In genomic region chr13:51442922-51443321, GRCm38 (mm10) we compare ENCODE assay signal across 25 mouse cellular contexts. TPM values are rescaled to one million over a fixed set of nuclear protein-coding genes. Genes with fewer than 3 reads are reported as not detected.
DNase-seq lines count a peak whose midpoint lies in the region; ATAC-seq and TF ChIP-seq lines count a peak whose summit lies in the region.
"Had no signal": no experiment of that assay in that cellular context is flagged by ENCODE, and none has a peak within 500 bp of the region (broad histone marks: within the 10 kb centered on the region; RNA-seq: fewer than 3 reads in every experiment).

No protein-coding gene starts in this region.

- no peak overlapping the region for H3K4me2 ChIP-seq in forebrain, embryonic 11.5 days (ENCODE audit: low read depth, low read length, severe bottlenecking)
- no peak overlapping the region for H3K4me2 ChIP-seq in forebrain, embryonic 14.5 days (ENCODE audit: low read length)
- no peak overlapping the region for H3K4me2 ChIP-seq in hindbrain, postnatal 0 days (ENCODE audit: low read depth, low read length)
- no peak overlapping the region for H3K4me2 ChIP-seq in hindbrain, embryonic 13.5 days
- H3K4me2 ChIP-seq: heart, embryonic 13.5 days; hindbrain, embryonic 15.5 days; intestine, embryonic 15.5 days had no signal

- no peaks in the 10 kb centered on the region for H3K27me3 ChIP-seq in forebrain, embryonic 11.5 days (ENCODE audit: control insufficient read depth, insufficient read depth, low read length)
- no peaks in the 10 kb centered on the region for H3K27me3 ChIP-seq in forebrain, embryonic 14.5 days (replicated peaks; ENCODE audit: control insufficient read depth, insufficient read depth, low read length)
- H3K27me3 ChIP-seq in hindbrain, postnatal 0 days (ENCODE audit: insufficient read depth, low read length): no peaks in the 10 kb centered on the region
- H3K27me3 ChIP-seq in hindbrain, embryonic 13.5 days: no peaks in the 10 kb centered on the region
- H3K27me3 ChIP-seq: heart, embryonic 13.5 days; hindbrain, embryonic 15.5 days; intestine, embryonic 15.5 days had no signal

- peak; percentile 26 for DNase-seq in forebrain, embryonic 11.5 days (ENCODE audit: low spot score)
- no peak for DNase-seq in forebrain, embryonic 14.5 days (ENCODE audit: low spot score)
- DNase-seq in hindbrain, postnatal 0 days (ENCODE audit: low spot score): no peak
- DNase-seq in brain, adult 2 months (ENCODE audit: low read depth, low spot score): peak; percentile 42
- no peak for DNase-seq in lung, postnatal 25 days (ENCODE audit: low spot score)
- DNase-seq: adrenal gland, adult 2 months; adrenal gland, postnatal 14 days; cerebellum, adult 18-20 months; cerebellum, adult 9-10 months; cerebellum, postnatal 36 days; gastrocnemius, postnatal 10 days; gastrocnemius, postnatal 36 days; heart, adult 2 months; heart, postnatal 14 days; heart, postnatal 4 days; kidney, adult 11 months had no signal

- no peak overlapping the region for H3K4me3 ChIP-seq in forebrain, embryonic 11.5 days (ENCODE audit: low read depth, low read length)
- H3K4me3 ChIP-seq in forebrain, embryonic 14.5 days (ENCODE audit: low read depth, low read length): no peak overlapping the region
- no peak overlapping the region for H3K4me3 ChIP-seq in hindbrain, postnatal 0 days (ENCODE audit: low read length)
- no peak overlapping the region for H3K4me3 ChIP-seq in hindbrain, embryonic 13.5 days
- H3K4me3 ChIP-seq: forebrain, embryonic 10.5 days; heart, adult 2 months; heart, embryonic 10.5 days; heart, embryonic 13.5 days; hindbrain, embryonic 15.5 days; intestine, embryonic 15.5 days had no signal

- no peak overlapping the region for H3K9ac ChIP-seq in forebrain, embryonic 11.5 days (ENCODE audit: low read length)
- H3K9ac ChIP-seq in forebrain, embryonic 14.5 days (ENCODE audit: low read length): no peak overlapping the region
- H3K9ac ChIP-seq in hindbrain, postnatal 0 days (replicated peaks; ENCODE audit: low read length): no peak overlapping the region
- H3K9ac ChIP-seq in hindbrain, embryonic 13.5 days: no peak overlapping the region
- H3K9ac ChIP-seq: heart, embryonic 13.5 days; hindbrain, embryonic 15.5 days; intestine, embryonic 15.5 days had no signal

- H3K27ac ChIP-seq in forebrain, embryonic 11.5 days (ENCODE audit: low read depth, low read length): no peak overlapping the region
- no peak overlapping the region for H3K27ac ChIP-seq in forebrain, embryonic 14.5 days (ENCODE audit: low read depth, low read length)
- H3K27ac ChIP-seq in hindbrain, postnatal 0 days: no peak overlapping the region
- no peak overlapping the region for H3K27ac ChIP-seq in hindbrain, embryonic 13.5 days
- H3K27ac ChIP-seq: forebrain, embryonic 10.5 days; heart, adult 2 months; heart, embryonic 10.5 days; heart, embryonic 13.5 days; hindbrain, embryonic 15.5 days; intestine, embryonic 15.5 days had no signal

- no peaks in the 10 kb centered on the region for H3K4me1 ChIP-seq in forebrain, embryonic 11.5 days (replicated peaks; ENCODE audit: control insufficient read depth, insufficient read depth, low read length)
- no peaks in the 10 kb centered on the region for H3K4me1 ChIP-seq in forebrain, embryonic 14.5 days (ENCODE audit: control insufficient read depth, insufficient read depth, low read length)
- H3K4me1 ChIP-seq in hindbrain, postnatal 0 days (ENCODE audit: insufficient read depth, low read length): no peaks in the 10 kb centered on the region
- H3K4me1 ChIP-seq in hindbrain, embryonic 13.5 days (replicated peaks): no peaks in the 10 kb centered on the region
- H3K4me1 ChIP-seq: forebrain, embryonic 10.5 days; heart, embryonic 10.5 days; heart, embryonic 13.5 days; hindbrain, embryonic 15.5 days; intestine, embryonic 15.5 days had no signal

- ATAC-seq in forebrain, embryonic 11.5 days (replicated peaks; ENCODE audit: low FRiP score): no peak
- no peak for ATAC-seq in forebrain, embryonic 14.5 days
- peak; percentile 61 for ATAC-seq in hindbrain, postnatal 0 days
- ATAC-seq in hindbrain, embryonic 13.5 days (ENCODE audit: low FRiP score): no peak
- ATAC-seq: CD4-positive, CD25-positive, alpha-beta regulatory T cell, adult 4 months; forebrain, embryonic 16.5 days; intestine, embryonic 15.5 days had no signal

- TF ChIP-seq CTCF in hindbrain, postnatal 0 days (IDR thresholded peaks at IDR 0.05; ENCODE audit: low read depth): no peak

- H3K9me3 ChIP-seq in forebrain, embryonic 11.5 days (ENCODE audit: control insufficient read depth, low read length): no peaks in the 10 kb centered on the region
- H3K9me3 ChIP-seq in forebrain, embryonic 14.5 days (replicated peaks; ENCODE audit: control insufficient read depth, low read length): no peaks in the 10 kb centered on the region
- no peaks in the 10 kb centered on the region for H3K9me3 ChIP-seq in hindbrain, postnatal 0 days (ENCODE audit: low read length)
- H3K9me3 ChIP-seq in hindbrain, embryonic 13.5 days: no peaks in the 10 kb centered on the region
- H3K9me3 ChIP-seq: heart, embryonic 10.5 days; hindbrain, embryonic 15.5 days; intestine, embryonic 15.5 days had no signal

- 91% methylated on average over 8 of the region's 8 CpGs for WGBS in forebrain, embryonic 11.5 days
- WGBS in forebrain, embryonic 14.5 days: 87% methylated on average over 8 of the region's 8 CpGs
- 65% methylated on average over 8 of the region's 8 CpGs for WGBS in hindbrain, postnatal 0 days
- 86% methylated on average over 8 of the region's 8 CpGs for WGBS in hindbrain, embryonic 13.5 days

- H3K36me3 ChIP-seq in forebrain, embryonic 11.5 days (ENCODE audit: control insufficient read depth, insufficient read depth, low read length): no peaks in the 10 kb centered on the region
- 0 out of 2 replicates have a peak, but pooled peaks cover 2% of the 10 kb centered on the region for H3K36me3 ChIP-seq in forebrain, embryonic 14.5 days (ENCODE audit: control insufficient read depth, insufficient read depth, low read length)
- peaks cover 5% of the 10 kb centered on the region; the same call in 1 of the 2 replicates for H3K36me3 ChIP-seq in hindbrain, postnatal 0 days (ENCODE audit: insufficient read depth, low read length)
- H3K36me3 ChIP-seq in hindbrain, embryonic 13.5 days: no peaks in the 10 kb centered on the region
- H3K36me3 ChIP-seq: heart, embryonic 10.5 days; heart, embryonic 13.5 days; hindbrain, embryonic 15.5 days; intestine, embryonic 15.5 days had no signal

RNA-seq across cellular contexts. Expression of gene S1pr3, which starts 34.5 kb away (rescaled TPM):
- 47.2 and 48.4 TPM in 2 replicates for polyA plus RNA-seq in forebrain, embryonic 11.5 days (2014; fragmentation: Nextera tagmentation; extraction: Ambion mirVana)
- polyA plus RNA-seq in forebrain, embryonic 14.5 days (2014; fragmentation: Nextera tagmentation; extraction: Ambion mirVana): 10.3 and 12.3 TPM in 2 replicates
- 8.6 and 8.9 TPM in 2 replicates for total RNA-seq in hindbrain, postnatal 0 days (2014; rRNA removed)
- 8.5 and 9.4 TPM in 2 replicates for polyA plus RNA-seq in hindbrain, postnatal 0 days (2015; fragmentation: Nextera tagmentation; extraction: Ambion mirVana)
- polyA plus RNA-seq in hindbrain, embryonic 13.5 days (2015; fragmentation: Nextera tagmentation; extraction: Ambion mirVana): 14.1 TPM in 2 replicates
- total RNA-seq: MEL had no signal
- polyA plus RNA-seq: CD4-positive, CD25-positive, alpha-beta regulatory T cell, adult 4 months had no signal

Comparison
In these comparisons a context has a peak if more than half of its experiments do, and no peak if none do; other contexts are left out.
1. DNase-seq: peak in forebrain, embryonic 11.5 days (single experiment) and brain, adult 2 months (single experiment); none in forebrain, embryonic 14.5 days (single experiment), hindbrain, postnatal 0 days (single experiment) and lung, postnatal 25 days (single experiment).